ENCODE assay signal across 15 mouse cellular contexts in genomic region chr1:41286221-41286620, GRCm38 (mm10).
"Had no signal": no experiment of that assay in that cellular context is flagged by ENCODE, and none has a peak within 500 bp of the region (broad histone marks: within the 10 kb centered on the region; RNA-seq: fewer than 3 reads in every experiment).

No protein-coding gene starts in this region.

- H3K4me1 ChIP-seq: liver, embryonic 13.5 days; neural tube, embryonic 13.5 days; stomach, embryonic 15.5 days had no signal

- DNase-seq: kidney, postnatal 14 days; kidney, postnatal 4 days; liver, embryonic 13.5 days; lung, adult 2 months; lung, postnatal 14 days; lung, postnatal 4 days; midbrain, embryonic 14.5 days; retina, postnatal 1 day; right cerebral cortex, postnatal 25 days; spleen, adult 18-20 months; thymus, postnatal 25 days had no signal

- H3K9me3 ChIP-seq: liver, embryonic 13.5 days; neural tube, embryonic 13.5 days; stomach, embryonic 15.5 days had no signal

- H3K27me3 ChIP-seq: liver, embryonic 13.5 days; neural tube, embryonic 13.5 days; stomach, embryonic 15.5 days had no signal

- H3K4me3 ChIP-seq: liver, embryonic 13.5 days; myocyte; neural tube, embryonic 13.5 days; stomach, embryonic 15.5 days had no signal

- H3K9ac ChIP-seq: liver, embryonic 13.5 days; neural tube, embryonic 13.5 days; stomach, embryonic 15.5 days had no signal

- H3K27ac ChIP-seq: liver, embryonic 13.5 days; neural tube, embryonic 13.5 days; stomach, embryonic 15.5 days had no signal

- H3K36me3 ChIP-seq: liver, embryonic 13.5 days; neural tube, embryonic 13.5 days; stomach, embryonic 15.5 days had no signal

- H3K4me2 ChIP-seq: liver, embryonic 13.5 days; midbrain, embryonic 11.5 days; neural tube, embryonic 13.5 days; stomach, embryonic 15.5 days had no signal
